Mouse (Mus musculus): ENCODE results near the gene Cfap74.

DNA sequence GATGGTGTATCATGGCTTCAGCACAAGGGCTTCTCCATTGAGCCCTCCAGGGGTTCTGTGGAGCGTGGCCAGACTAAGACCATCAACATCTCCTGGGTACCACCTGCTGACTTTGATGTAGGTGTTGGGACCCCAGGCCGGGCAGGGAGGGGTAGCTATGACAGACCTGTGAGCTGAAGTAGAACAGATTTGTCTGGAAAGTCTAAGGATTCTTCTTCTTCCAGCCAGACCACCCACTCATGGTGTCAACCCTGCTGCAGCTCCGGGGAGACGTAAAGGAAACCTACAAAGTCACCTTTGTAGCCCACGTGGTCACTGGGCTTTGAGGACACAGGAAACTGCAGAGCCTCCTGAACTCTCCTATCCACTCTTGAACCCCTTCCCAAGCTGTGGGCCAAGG, 57.1 kb downstream of the Cfap74 start:
- TF ChIP-seq POLR2A (IDR thresholded peaks at IDR 0.05; ENCODE audit: low read depth, low read length) (no peak), CTCF (IDR thresholded peaks at IDR 0.05; ENCODE audit: borderline replicate concordance, insufficient read depth, low read length) (no peak)
